Mouse (Mus musculus): Measurements from ENCODE around the gene Mcidas. TPM values are rescaled to one million over a fixed set of nuclear protein-coding genes. Genes with fewer than 3 reads are reported as not detected.

Gene Mcidas
- total and polyA plus RNA-seq, 2 experiments from 2014 or later = 0.77 to 0.81 TPM

DNA sequence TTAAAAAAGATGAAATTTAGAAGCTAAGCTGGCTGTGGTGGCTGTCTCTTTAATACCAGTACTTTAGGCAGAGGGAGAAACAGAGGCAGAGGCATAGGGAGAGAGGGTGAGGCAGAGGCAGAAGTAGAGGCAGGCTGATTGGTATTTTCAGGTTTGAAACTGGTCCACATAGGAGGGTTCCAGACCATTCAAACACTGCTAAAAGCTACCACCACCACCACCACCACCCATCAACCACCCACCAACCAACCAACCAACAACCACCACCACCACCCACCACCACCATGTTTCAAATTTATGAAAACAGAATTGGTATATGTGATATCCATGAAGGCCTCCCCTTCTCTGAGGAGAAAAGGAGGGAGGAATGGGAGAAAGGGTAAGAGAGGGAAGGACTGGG, 39.2 kb downstream of the Mcidas start:
- Histone ChIP-seq H3K9ac (replicated peaks; ENCODE audit: low read length, poor library complexity, severe bottlenecking) (no peak overlapping the region), H3K4me3 (ENCODE audit: low read depth, low read length) (no peak overlapping the region), H3K4me2 (ENCODE audit: low read depth, low read length, poor library complexity, severe bottlenecking) (no peak overlapping the region), H3K4me1 (ENCODE audit: insufficient read depth, low read length) (0 out of 2 replicates have a peak, but pooled peaks cover 5% of the 10 kb centered on the region), H3K27me3 (ENCODE audit: insufficient read depth, low read length) (peaks cover 4% of the 10 kb centered on the region; the same call in 1 of the 2 replicates), H3K9me3 (ENCODE audit: low read length) (no peaks in the 10 kb centered on the region), H3K27ac (ENCODE audit: low read depth, low read length) (no peak overlapping the region), H3K36me3 (ENCODE audit: insufficient read depth, low read length) (no peaks in the 10 kb centered on the region)
- no peak for TF ChIP-seq CTCF (IDR thresholded peaks at IDR 0.05)
- ATAC-seq (ENCODE audit: low FRiP score) (no peak), DNase-seq (ENCODE audit: low spot score) (no peak)

DNA sequence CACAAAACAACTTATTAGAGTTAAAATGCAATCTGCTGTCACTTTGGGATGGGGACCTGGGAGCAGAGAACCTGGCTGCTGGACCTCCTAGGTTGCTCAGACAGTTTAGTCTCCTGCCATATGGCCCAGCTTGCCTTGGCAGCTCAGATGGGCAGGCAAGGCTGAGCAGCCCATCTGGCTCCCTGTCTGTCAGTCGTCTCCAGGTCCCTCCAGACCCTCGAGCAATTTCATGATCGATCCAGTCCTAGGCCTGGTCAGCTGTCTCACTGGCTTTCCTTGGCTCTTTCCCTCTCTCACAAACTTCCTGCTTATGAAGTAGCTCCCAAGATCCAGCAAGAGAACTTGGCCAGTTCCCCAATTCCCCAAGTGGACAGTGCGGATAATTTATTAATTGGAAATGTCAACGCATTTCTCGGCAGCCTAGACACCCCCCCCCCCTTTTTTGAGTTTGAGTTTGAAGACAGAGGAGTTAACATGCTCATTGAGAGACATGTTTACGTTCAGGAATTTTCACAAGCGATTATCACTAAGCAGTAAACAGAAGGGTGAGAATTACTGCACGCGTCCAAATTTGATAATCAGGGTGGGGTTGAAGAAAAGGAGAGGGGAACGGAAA, 40.7 kb downstream of the Mcidas start:
- Histone ChIP-seq H3K27me3 (ENCODE audit: insufficient read depth, low read length) (peaks cover 4% of the 10 kb centered on the region; the same call in 1 of the 2 replicates), H3K4me1 (ENCODE audit: insufficient read depth, low read length) (0 out of 2 replicates have a peak, but pooled peaks cover 5% of the 10 kb centered on the region), H3K27ac (ENCODE audit: low read depth, low read length) (no peak overlapping the region), H3K36me3 (ENCODE audit: insufficient read depth, low read length) (no peaks in the 10 kb centered on the region), H3K4me3 (ENCODE audit: low read depth, low read length) (peak overlapping the region; percentile 44), H3K9me3 (ENCODE audit: low read length) (no peaks in the 10 kb centered on the region), H3K9ac (replicated peaks; ENCODE audit: low read length, poor library complexity, severe bottlenecking) (no peak overlapping the region), H3K4me2 (ENCODE audit: low read depth, low read length, poor library complexity, severe bottlenecking) (peak overlapping the region; percentile 78)
- TF ChIP-seq CTCF (IDR thresholded peaks at IDR 0.05) = no peak
- no peak for ATAC-seq (ENCODE audit: low FRiP score)
- 3% methylated on average over 11 of the region's 11 CpGs for WGBS
- DNase-seq (ENCODE audit: low spot score) = peak; percentile 35

DNA sequence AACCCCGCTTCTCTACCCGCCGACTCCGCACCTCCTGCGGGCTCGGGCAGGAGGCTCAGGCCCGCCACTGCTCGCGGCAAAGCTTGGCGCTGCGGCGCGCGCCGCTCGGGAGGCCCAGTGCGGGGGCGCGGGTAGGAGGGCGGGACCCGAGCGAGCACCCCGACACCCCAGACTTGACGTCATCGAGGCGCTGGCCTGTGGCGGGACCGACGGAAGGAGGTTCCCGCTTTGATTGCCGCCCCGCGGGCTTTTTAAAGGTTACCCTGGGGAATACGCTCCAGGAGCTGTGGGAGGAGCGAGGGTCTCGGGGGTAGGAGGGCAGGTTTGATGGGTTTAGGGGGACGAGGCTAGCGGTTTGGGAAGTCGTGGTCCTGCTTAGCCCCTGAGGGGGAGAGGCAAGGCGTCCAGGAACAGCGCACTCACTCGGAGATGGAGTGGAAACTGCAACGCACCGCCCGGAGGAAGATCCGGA, 41.3 kb downstream of the Mcidas start, which contains the start of gene Cdc20b:
TSS of gene Cdc20b (plus strand) at position 162 of the 472 bp plus-strand sequence.
- DNase-seq (ENCODE audit: low spot score) (peak; percentile 9), ATAC-seq (ENCODE audit: low FRiP score) (no peak)
- peak within 1 kb of the TSS; percentile 34 for H3K9ac ChIP-seq (replicated peaks; ENCODE audit: low read length, poor library complexity, severe bottlenecking)
- H3K4me1 ChIP-seq (ENCODE audit: insufficient read depth, low read length) = 0 out of 2 replicates have a peak, but pooled peaks cover 5% of the 10 kb centered on the region
- WGBS = 1% methylated on average over 46 of the region's 46 CpGs
- no peak for TF ChIP-seq CTCF (IDR thresholded peaks at IDR 0.05)
- peak within 1 kb of the TSS; percentile 78 for H3K4me2 ChIP-seq (ENCODE audit: low read depth, low read length, poor library complexity, severe bottlenecking)
- H3K4me3 ChIP-seq (ENCODE audit: low read depth, low read length) = peak within 1 kb of the TSS; percentile 44
- H3K9me3 ChIP-seq (ENCODE audit: low read length) = no peaks in the 10 kb centered on the region
- peaks cover 4% of the 10 kb centered on the region; the same call in 1 of the 2 replicates for H3K27me3 ChIP-seq (ENCODE audit: insufficient read depth, low read length)
- no peak within 1 kb of the TSS for H3K27ac ChIP-seq (ENCODE audit: low read depth, low read length)
- no peaks in the 10 kb centered on the region for H3K36me3 ChIP-seq (ENCODE audit: insufficient read depth, low read length)

DNA sequence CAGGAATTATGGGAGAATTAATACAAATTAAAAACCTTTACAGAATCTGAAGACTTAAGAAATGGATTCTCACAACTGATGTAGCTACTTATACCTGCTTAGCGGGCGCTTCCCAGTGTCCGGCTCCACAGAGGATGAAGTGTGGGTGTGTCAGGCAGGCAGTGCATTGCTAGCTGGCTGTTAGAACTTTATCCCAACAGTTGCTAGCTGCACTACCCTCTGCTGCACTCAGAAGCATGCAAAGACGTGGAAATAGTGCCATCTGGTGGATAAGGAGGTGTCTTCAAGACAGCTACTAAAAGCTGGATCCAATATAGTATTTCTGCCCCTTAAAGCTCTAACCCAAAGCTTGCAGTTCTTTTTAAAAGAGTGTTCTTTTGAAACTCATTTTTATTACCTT, 42.2 kb downstream of the Mcidas start:
- H3K9me3 ChIP-seq (ENCODE audit: low read length) = no peaks in the 10 kb centered on the region
- H3K4me3 ChIP-seq (ENCODE audit: low read depth, low read length) = peak overlapping the region; percentile 44
- DNase-seq (ENCODE audit: low spot score) (peak; percentile 95), ATAC-seq (ENCODE audit: low FRiP score) (peak; percentile 71; the same call in 1 of the 2 replicates)
- WGBS = 0% methylated on average over 4 of the region's 4 CpGs
- peak overlapping the region; percentile 78 for H3K4me2 ChIP-seq (ENCODE audit: low read depth, low read length, poor library complexity, severe bottlenecking)
- H3K9ac ChIP-seq (replicated peaks; ENCODE audit: low read length, poor library complexity, severe bottlenecking) = no peak overlapping the region
- 0 out of 2 replicates have a peak, but pooled peaks cover 5% of the 10 kb centered on the region for H3K4me1 ChIP-seq (ENCODE audit: insufficient read depth, low read length)
- TF ChIP-seq CTCF (IDR thresholded peaks at IDR 0.05) = peak; percentile 93
- peaks cover 4% of the 10 kb centered on the region; the same call in 1 of the 2 replicates for H3K27me3 ChIP-seq (ENCODE audit: insufficient read depth, low read length)
- H3K27ac ChIP-seq (ENCODE audit: low read depth, low read length) = no peak overlapping the region
- no peaks in the 10 kb centered on the region for H3K36me3 ChIP-seq (ENCODE audit: insufficient read depth, low read length)

DNA sequence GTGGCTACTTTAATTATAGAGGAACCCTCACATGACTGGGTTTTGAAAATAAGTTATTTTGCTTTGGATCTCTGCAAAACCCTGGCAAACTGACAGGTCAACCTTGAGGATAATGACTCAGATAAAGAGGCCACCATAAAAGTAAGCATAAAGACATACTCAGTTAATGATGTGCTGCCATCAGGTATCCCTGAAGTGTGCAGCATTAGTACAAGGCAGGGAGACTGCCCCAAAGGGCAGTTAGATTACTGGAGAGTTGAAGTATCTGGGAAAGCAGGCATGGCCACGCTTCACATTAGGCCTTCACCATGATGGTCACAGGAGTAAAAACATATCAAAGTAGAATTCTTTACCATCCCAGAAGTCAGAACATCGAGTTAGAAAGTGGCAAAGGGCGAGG, 51.2 kb downstream of the Mcidas start:
- Histone ChIP-seq H3K9ac (replicated peaks; ENCODE audit: low read length, poor library complexity, severe bottlenecking) (no peak overlapping the region), H3K4me2 (ENCODE audit: low read depth, low read length, poor library complexity, severe bottlenecking) (peak overlapping the region; percentile 70), H3K36me3 (ENCODE audit: insufficient read depth, low read length) (no peaks in the 10 kb centered on the region), H3K27me3 (ENCODE audit: insufficient read depth, low read length) (no peaks in the 10 kb centered on the region), H3K27ac (ENCODE audit: low read depth, low read length) (no peak overlapping the region), H3K9me3 (ENCODE audit: low read length) (no peaks in the 10 kb centered on the region), H3K4me1 (ENCODE audit: insufficient read depth, low read length) (no peaks in the 10 kb centered on the region), H3K4me3 (ENCODE audit: low read depth, low read length) (no peak overlapping the region)
- ATAC-seq (ENCODE audit: low FRiP score) = no peak
- DNase-seq (ENCODE audit: low spot score) = no peak
- 81% methylated on average over 3 of the region's 3 CpGs for WGBS
- no peak for TF ChIP-seq CTCF (IDR thresholded peaks at IDR 0.05)

- no peaks in the 10 kb centered on the region for H3K27me3 ChIP-seq (ENCODE audit: insufficient read depth, low read length)
- H3K4me3 ChIP-seq (ENCODE audit: low read depth, low read length) = peak overlapping the region; percentile 45
- DNase-seq (ENCODE audit: low spot score) (no peak), ATAC-seq (ENCODE audit: low FRiP score) (no peak)
- H3K4me1 ChIP-seq (ENCODE audit: insufficient read depth, low read length) = no peaks in the 10 kb centered on the region
- no peak for TF ChIP-seq CTCF (IDR thresholded peaks at IDR 0.05)
- H3K9ac ChIP-seq (replicated peaks; ENCODE audit: low read length, poor library complexity, severe bottlenecking) = peak overlapping the region; percentile 50
- H3K27ac ChIP-seq (ENCODE audit: low read depth, low read length) = 0 out of 2 replicates have a peak overlapping the region, but pooled peaks have one; percentile 6
- no peaks in the 10 kb centered on the region for H3K36me3 ChIP-seq (ENCODE audit: insufficient read depth, low read length)
- peak overlapping the region; percentile 70 for H3K4me2 ChIP-seq (ENCODE audit: low read depth, low read length, poor library complexity, severe bottlenecking)
- H3K9me3 ChIP-seq (ENCODE audit: low read length) = no peaks in the 10 kb centered on the region
- 13% methylated on average over 18 of the region's 18 CpGs for WGBS
Measured at GRCm38 (mm10) chr13:113045458-113046110, 51.9 kb downstream of the Mcidas start.

All from midbrain, postnatal 0 days (tissue).